Mouse (Mus musculus): ENCODE measurements at regions not wholly inside any gene's neighbourhood (a gene's known extent, or its start where the extent isn't known, plus 50 kb on each side); places are given as distances from the start of the nearest gene placed in this dataset.

GRCm38 (mm10) chr1:13839619-13840308, 2253.4 kb downstream of the 4930444P10Rik start:
- in situ Hi-C loops (cut with MboI, MseI) = no loop called here

GRCm38 (mm10) chr1:13834860-13835840, 2258.0 kb downstream of the 4930444P10Rik start:
- in situ Hi-C loops (cut with MboI, MseI) = no loop called here

- in situ Hi-C loops (cut with MboI, MseI) = no loop called here
Observed at GRCm38 (mm10) chr1:13807786-13808185, 2285.3 kb downstream of the 4930444P10Rik start.

- in situ Hi-C loops (cut with MboI, MseI) = no loop called here
Observed at GRCm38 (mm10) chr1:13800460-13800859, 2292.7 kb downstream of the 4930444P10Rik start.

- in situ Hi-C loops (cut with MboI, MseI) = loop anchor here (25.0 kb wide), 1 partner anchor 1063 kb away; no protein-coding TSS in a partner anchor
Observed at GRCm38 (mm10) chr1:13798848-13799247, 2294.3 kb downstream of the 4930444P10Rik start.

- in situ Hi-C loops (cut with MboI, MseI) = loop anchor here (25.0 kb wide), 1 partner anchor 1067 kb away; no protein-coding TSS in a partner anchor
Observed at GRCm38 (mm10) chr1:13795196-13795595, 2297.9 kb downstream of the 4930444P10Rik start.

- in situ Hi-C loops (cut with MboI, MseI) = loop anchor here (25.0 kb wide), 1 partner anchor 1073 kb away; no protein-coding TSS in a partner anchor
Observed at GRCm38 (mm10) chr1:13789318-13790085, 2303.6 kb downstream of the 4930444P10Rik start.

GRCm38 (mm10) chr1:13787016-13787415, 2306.1 kb downstream of the 4930444P10Rik start:
- in situ Hi-C loops (cut with MboI, MseI) = loop anchor here (25.0 kb wide), 1 partner anchor 1075 kb away; no protein-coding TSS in a partner anchor

- in situ Hi-C loops (cut with MboI, MseI) = loop anchor here (25.0 kb wide), 1 partner anchor 1078 kb away; no protein-coding TSS in a partner anchor
Observed at GRCm38 (mm10) chr1:13784396-13784795, 2308.7 kb downstream of the 4930444P10Rik start.

GRCm38 (mm10) chr1:13782633-13783032, 2310.5 kb downstream of the 4930444P10Rik start:
- in situ Hi-C loops (cut with MboI, MseI) = loop anchor here (25.0 kb wide), 1 partner anchor 1080 kb away; no protein-coding TSS in a partner anchor

- in situ Hi-C loops (cut with MboI, MseI) = loop anchor here (10.0 kb wide), 1 partner anchor 57 kb away; no protein-coding TSS in a partner anchor
Observed at GRCm38 (mm10) chr1:13772106-13772505, 2321.0 kb downstream of the 4930444P10Rik start.

- in situ Hi-C loops (cut with MboI, MseI) = loop anchor here (10.0 kb wide), 1 partner anchor 56 kb away; no protein-coding TSS in a partner anchor
Observed at GRCm38 (mm10) chr1:13771014-13771463, 2322.1 kb downstream of the 4930444P10Rik start.

GRCm38 (mm10) chr1:13752479-13752878, 2338.6 kb downstream of the A830018L16Rik start:
- in situ Hi-C loops (cut with MboI, MseI) = no loop called here

GRCm38 (mm10) chr1:13751381-13751780, 2337.5 kb downstream of the A830018L16Rik start:
- in situ Hi-C loops (cut with MboI, MseI) = no loop called here

All from T-helper 2 cell (primary cell).